Mouse (Mus musculus): ENCODE data around the gene Gm3448. TPM values are rescaled to one million over a fixed set of nuclear protein-coding genes. Genes with fewer than 3 reads are reported as not detected.
"Not testable (repeated sequence)": the region's sequence is repeated elsewhere in the genome, so short reads cannot be mapped to it uniquely, and the experiment has no call there.

Gene Gm3448
- total RNA-seq, 2 experiments from 2014 or later: 1.8 TPM

- DNase-seq; intact Hi-C loops (cut with DNase I): not testable (repeated sequence)
Observed at GRCm38 (mm10) chr17:15050338-15050737, 9.0 kb upstream of the Gm3448 start.

DNA sequence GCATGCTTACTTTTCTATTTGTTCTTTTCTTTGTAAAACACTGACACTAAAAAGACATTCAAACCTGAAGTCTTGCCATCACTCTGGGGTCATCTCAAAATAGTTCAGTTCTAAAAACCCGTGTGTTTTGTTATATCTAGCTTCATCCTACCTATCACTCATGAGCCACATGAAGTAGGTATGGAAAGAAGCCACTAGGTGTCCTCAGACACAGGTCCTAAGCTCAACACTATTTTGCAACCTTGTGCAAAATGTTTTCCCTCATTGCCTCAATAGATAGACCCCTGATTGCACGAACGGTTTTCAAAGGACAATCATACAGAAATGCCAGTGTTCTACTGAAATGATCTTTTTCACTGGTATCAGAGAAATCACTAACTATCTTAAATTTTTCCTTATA lies 882 bp downstream of the Gm3448 start:
- DNase-seq; intact Hi-C loops (cut with DNase I): not testable (repeated sequence)

DNA sequence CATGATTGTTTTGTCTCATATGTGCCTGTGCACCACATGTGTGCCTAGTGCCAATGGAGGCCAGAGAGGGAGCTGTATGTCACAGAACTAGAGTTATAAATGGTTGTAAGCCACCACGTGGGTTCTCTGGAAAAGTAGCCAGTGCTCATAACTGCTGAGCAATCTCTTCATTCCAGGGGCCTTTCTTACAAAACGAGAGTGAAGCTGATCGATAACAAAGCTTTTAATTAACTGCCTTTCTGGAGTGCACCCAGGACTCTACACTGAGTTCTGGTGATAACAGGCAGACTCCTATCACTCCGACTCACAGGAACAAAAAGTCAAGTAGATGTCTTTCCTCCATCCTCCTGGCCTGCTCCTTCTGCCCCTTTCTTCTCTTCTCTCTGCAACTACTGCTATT lies 9.9 kb downstream of the Gm3448 start:
- intact Hi-C loops (cut with DNase I): not testable (repeated sequence)

DNA sequence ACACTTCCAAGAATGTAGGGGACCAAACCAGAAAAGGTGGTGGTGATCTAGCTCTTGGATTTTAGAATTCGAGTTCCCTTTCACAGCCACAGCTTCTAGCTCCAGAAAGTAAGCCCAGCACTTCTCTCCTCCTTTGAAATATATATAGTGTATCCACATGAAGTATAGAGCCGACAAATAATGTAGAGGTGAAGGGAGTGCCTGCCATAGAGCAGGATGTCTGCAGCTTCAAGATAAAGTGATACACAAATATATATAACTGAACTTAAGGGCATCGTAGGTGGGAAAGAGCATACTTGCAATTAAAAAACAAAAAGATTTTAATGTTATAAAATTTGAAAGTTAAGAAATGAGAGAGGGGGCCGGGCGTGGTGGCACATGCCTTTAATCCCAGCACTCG lies 15.8 kb downstream of the Gm3448 start:
- DNase-seq; intact Hi-C loops (cut with DNase I): not testable (repeated sequence)

More for the DNA sequence above, 9.9 kb downstream of the Gm3448 start:
- DNase-seq: not testable (repeated sequence)

- DNase-seq; intact Hi-C loops (cut with DNase I): not testable (repeated sequence)
Observed at GRCm38 (mm10) chr17:15024502-15025193, 16.7 kb downstream of the Gm3448 start.

DNA sequence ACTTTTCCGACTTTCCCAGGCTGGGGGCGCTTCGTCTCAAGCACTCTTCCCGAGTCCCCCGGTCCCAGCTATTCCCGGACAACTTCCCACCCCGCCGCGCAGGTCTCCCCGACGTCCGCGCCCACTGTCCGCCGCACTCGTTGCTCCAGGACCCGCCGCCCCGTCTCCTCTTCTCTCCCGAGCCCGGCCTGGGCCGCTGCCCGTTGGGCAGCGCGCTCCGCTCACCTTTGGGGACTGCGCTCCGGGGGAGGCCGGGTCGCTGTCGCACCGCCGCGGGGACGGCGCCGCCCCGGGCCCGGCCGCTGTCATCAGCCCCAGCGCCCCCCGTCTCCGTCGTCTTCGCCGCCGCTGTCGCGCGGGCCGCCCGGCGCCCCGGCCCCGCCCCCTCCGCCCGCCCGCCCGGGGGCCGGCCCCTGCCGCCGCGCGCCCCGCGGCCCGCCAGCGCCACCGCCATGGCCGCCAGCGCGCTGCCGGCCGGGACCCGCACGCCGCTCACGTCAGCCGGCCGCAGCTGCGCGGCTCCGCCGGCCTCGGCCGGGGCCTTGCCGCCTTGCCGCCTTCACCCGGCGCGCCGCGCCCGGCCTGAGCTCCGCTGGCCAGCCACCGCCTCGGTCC lies 17.4 kb downstream of the Gm3448 start:
- DNase-seq; intact Hi-C loops (cut with DNase I): not testable (repeated sequence)

DNA sequence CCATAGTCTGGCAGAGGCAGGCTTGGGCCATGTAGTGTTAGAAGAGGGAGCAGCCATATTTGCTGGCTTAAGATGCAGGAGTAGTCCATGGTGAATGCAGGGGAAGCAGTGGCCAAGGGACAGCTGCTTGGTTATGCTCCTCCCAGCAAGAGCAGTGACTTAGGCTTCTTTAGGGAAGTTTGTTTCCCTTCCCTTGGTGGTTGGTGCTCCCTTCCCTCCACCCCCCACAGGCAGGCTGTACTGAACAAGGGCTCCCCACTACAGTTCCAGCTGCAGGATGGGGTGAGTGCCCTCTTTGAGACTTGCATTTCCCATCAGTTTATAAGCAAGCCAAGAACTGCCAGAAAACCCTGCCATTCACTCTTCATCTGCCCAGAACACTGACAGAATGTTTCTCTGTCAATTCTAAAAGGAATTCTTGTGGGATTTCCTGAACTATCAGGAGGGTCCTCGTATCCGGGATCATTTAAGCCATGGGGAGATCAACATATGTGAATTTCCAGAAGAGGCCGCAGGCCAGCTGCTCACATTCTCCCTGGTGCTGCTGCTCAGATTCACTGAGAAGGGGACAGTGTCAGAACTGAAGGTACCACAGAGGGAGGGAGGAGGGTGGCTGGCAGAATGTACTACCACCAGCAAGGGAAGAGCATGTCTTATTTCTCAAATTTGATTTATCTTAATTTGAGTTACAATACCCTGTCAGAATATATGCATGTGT lies 19.7 kb downstream of the Gm3448 start:
- DNase-seq: peak; percentile 27 to 47
- intact Hi-C loops (cut with DNase I): not testable (repeated sequence)

GRCm38 (mm10) chr17:15009706-15010413 lies 31.5 kb downstream of the Gm3448 start, which contains the start of gene Gm3435:
Gm3435 (plus strand) TSS chr17:15010176.
- DNase-seq; intact Hi-C loops (cut with DNase I): not testable (repeated sequence)

- DNase-seq; intact Hi-C loops (cut with DNase I): not testable (repeated sequence)
Observed at GRCm38 (mm10) chr17:15009088-15009487, 32.2 kb downstream of the Gm3448 start.

DNA sequence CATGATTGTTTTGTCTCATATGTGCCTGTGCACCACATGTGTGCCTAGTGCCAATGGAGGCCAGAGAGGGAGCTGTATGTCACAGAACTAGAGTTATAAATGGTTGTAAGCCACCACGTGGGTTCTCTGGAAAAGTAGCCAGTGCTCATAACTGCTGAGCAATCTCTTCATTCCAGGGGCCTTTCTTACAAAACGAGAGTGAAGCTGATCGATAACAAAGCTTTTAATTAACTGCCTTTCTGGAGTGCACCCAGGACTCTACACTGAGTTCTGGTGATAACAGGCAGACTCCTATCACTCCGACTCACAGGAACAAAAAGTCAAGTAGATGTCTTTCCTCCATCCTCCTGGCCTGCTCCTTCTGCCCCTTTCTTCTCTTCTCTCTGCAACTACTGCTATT lies 41.3 kb downstream of the Gm3448 start:
- DNase-seq; intact Hi-C loops (cut with DNase I): not testable (repeated sequence)

- DNase-seq; intact Hi-C loops (cut with DNase I): not testable (repeated sequence)
Observed at GRCm38 (mm10) chr17:14994140-14994539, 47.2 kb downstream of the Gm3448 start.

DNA sequence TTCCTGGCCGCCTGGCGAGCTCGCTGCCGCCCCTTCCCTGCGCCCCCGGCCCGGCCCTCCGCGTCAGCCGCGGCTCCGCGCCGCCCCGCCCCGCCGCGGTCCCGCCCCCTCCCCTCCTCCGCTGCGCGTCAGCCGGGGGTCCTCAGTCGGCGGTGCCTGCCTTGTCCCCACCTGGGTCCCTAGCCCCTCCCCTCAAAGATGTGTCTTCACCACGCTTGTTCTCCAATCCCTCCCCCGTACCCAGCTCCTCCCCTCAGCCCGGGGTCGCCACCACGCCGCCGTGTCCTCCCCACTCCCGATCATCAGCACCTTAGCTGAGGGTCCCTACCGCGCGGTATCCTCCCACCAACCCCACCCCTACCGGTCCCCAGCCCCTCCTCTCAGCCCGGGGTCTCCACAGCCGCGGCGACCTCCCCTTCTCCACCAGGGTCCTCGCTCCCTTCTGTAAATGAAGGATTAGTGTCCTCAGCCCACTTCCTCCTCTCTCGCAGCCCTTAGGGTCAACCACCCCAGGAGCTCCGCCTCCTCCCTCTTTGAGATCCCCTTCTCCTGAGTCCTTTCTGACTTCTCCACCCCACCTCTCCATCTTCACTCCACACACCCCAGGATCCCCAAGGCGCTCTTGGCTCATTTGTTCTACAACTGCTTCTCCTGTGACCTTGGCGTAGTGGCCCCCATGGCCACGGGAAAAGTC lies 48.1 kb downstream of the Gm3448 start:
- intact Hi-C loops (cut with DNase I); DNase-seq: not testable (repeated sequence)

DNA sequence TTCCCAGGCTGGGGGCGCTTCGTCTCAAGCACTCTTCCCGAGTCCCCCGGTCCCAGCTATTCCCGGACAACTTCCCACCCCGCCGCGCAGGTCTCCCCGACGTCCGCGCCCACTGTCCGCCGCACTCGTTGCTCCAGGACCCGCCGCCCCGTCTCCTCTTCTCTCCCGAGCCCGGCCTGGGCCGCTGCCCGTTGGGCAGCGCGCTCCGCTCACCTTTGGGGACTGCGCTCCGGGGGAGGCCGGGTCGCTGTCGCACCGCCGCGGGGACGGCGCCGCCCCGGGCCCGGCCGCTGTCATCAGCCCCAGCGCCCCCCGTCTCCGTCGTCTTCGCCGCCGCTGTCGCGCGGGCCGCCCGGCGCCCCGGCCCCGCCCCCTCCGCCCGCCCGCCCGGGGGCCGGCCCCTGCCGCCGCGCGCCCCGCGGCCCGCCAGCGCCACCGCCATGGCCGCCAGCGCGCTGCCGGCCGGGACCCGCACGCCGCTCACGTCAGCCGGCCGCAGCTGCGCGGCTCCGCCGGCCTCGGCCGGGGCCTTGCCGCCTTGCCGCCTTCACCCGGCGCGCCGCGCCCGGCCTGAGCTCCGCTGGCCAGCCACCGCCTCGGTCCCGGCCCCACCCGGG lies 48.7 kb downstream of the Gm3448 start:
- intact Hi-C loops (cut with DNase I); DNase-seq: not testable (repeated sequence)

GRCm38 (mm10) chr17:14990116-14990702 lies 51.1 kb downstream of the Gm3448 start:
- DNase-seq: peak in 1 of 2 experiments; percentile 5
- intact Hi-C loops (cut with DNase I): not testable (repeated sequence)

DNA sequence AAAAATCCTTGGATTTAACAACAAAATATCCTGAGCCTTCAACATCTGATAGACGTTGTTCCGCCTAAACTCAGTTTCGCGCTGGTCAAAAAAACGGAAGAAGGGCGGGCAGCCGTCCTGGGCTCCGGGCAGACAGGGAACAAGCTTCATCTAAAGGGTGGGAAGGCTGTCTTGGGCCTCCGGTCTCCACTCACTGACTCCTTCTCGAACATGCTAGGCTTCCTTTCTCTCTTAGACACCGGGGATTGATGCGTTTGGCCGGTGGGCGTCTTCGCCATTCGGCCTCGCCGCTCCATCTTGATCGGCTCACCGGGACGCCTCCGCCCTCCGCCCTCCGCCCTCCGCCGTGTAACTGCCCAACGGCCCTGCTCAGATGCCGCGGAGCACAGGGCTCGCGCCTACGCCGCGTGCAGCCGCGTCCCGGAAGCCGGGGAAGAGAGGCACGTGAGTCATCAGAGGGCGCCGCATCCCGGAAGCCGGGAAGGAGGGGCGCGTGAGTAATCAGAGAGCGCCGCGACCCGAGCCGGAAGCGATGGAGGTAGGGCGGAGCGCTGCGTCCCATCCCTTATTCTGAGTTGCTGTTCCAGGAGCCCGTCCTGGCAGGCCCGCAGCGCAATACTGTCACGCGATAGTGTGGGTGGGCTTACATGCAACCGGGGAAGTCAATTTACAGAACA lies 62.8 kb downstream of the Gm3448 start, which contains the start of the genes 9030025P20Rik and Gm3417:
Gene 9030025P20Rik, plus strand, starts transcription at position 107 of the 677 bp plus-strand sequence.
Gene Gm3417, minus strand, starts transcription at position 429 of the 677 bp plus-strand sequence.
- intact Hi-C loops (cut with DNase I); DNase-seq: not testable (repeated sequence)

DNA sequence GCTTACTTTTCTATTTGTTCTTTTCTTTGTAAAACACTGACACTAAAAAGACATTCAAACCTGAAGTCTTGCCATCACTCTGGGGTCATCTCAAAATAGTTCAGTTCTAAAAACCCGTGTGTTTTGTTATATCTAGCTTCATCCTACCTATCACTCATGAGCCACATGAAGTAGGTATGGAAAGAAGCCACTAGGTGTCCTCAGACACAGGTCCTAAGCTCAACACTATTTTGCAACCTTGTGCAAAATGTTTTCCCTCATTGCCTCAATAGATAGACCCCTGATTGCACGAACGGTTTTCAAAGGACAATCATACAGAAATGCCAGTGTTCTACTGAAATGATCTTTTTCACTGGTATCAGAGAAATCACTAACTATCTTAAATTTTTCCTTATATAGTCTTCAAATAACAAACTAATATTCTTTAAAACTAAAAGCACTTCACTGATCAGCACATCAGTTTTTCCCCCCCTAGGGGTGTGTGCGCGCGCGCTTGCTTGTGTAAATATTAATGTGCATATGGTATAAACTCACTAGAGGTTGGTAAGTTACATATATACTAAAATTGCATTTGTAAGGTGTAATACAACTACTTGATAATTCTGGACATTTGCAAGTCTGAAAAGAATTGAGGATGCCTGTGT lies 63.5 kb downstream of the Gm3448 start:
- intact Hi-C loops (cut with DNase I); DNase-seq: not testable (repeated sequence)

DNA sequence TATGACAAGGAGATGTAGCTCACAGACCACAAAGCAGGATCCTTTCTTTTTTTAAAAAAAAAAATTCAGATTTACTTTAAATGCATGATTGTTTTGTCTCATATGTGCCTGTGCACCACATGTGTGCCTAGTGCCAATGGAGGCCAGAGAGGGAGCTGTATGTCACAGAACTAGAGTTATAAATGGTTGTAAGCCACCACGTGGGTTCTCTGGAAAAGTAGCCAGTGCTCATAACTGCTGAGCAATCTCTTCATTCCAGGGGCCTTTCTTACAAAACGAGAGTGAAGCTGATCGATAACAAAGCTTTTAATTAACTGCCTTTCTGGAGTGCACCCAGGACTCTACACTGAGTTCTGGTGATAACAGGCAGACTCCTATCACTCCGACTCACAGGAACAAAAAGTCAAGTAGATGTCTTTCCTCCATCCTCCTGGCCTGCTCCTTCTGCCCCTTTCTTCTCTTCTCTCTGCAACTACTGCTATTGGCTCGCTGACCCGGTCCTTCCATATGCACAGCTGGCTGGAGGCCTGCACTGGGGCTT lies 72.9 kb downstream of the Gm3448 start:
- intact Hi-C loops (cut with DNase I): not testable (repeated sequence)

More for the DNA sequence above, 72.9 kb downstream of the Gm3448 start:
- not testable (repeated sequence) for DNase-seq
